Mouse (Mus musculus): Measurements from ENCODE around the gene Eva1a. TPM values are rescaled to one million over a fixed set of nuclear protein-coding genes. Genes with fewer than 3 reads are reported as not detected.

Eva1a gene
- 34.3 and 39.2 TPM in 2 replicates for polyA plus RNA-seq (2012; rRNA removed)

- WGBS: 8% methylated on average over 11 of the region's 11 CpGs
- peak within 1 kb of the TSS; percentile 83 for H3K4me3 ChIP-seq (ENCODE audit: insufficient read depth, low read depth, low read length)
- peak within 1 kb of the TSS; percentile 98 for H3K27ac ChIP-seq (ENCODE audit: insufficient read depth, low read depth, low read length)
- no peaks in the 10 kb centered on the region for H3K27me3 ChIP-seq (replicated peaks; ENCODE audit: control insufficient read depth, insufficient read depth, low read length)
- no peak for TF ChIP-seq POLR2A (IDR thresholded peaks at IDR 0.05; ENCODE audit: low read depth, low read length)
- no peak for TF ChIP-seq CTCF (conservative IDR thresholded peaks at IDR 0.05; ENCODE audit: insufficient read depth, insufficient read length, low read depth, low read length)
- no peaks in the 10 kb centered on the region for H3K36me3 ChIP-seq (ENCODE audit: control insufficient read depth, insufficient read depth, low read length)
- DNase-seq: peak; percentile 43
- H3K4me1 ChIP-seq (ENCODE audit: control insufficient read depth, insufficient read depth, low read length): peaks cover 12% of the 10 kb centered on the region; the same call in 1 of the 2 replicates
Observed at GRCm38 (mm10) chr6:82040834-82041487, at the start of gene Eva1a. Gene Eva1a (plus strand): TSS chr6:82041043.

- no peak overlapping the region for H3K4me3 ChIP-seq (ENCODE audit: insufficient read depth, low read depth, low read length)
- WGBS: 21% methylated on average over 1 of the region's 1 CpGs
- H3K4me1 ChIP-seq (ENCODE audit: control insufficient read depth, insufficient read depth, low read length): no peaks in the 10 kb centered on the region; the same call in 1 of the 2 replicates
- H3K27me3 ChIP-seq (replicated peaks; ENCODE audit: control insufficient read depth, insufficient read depth, low read length): no peaks in the 10 kb centered on the region
- TF ChIP-seq CTCF (conservative IDR thresholded peaks at IDR 0.05; ENCODE audit: insufficient read depth, insufficient read length, low read depth, low read length) (no peak), POLR2A (IDR thresholded peaks at IDR 0.05; ENCODE audit: low read depth, low read length) (no peak)
- peak; percentile 88 for DNase-seq
- no peak overlapping the region for H3K27ac ChIP-seq (ENCODE audit: insufficient read depth, low read depth, low read length)
- H3K36me3 ChIP-seq (ENCODE audit: control insufficient read depth, insufficient read depth, low read length): no peaks in the 10 kb centered on the region
Observed at GRCm38 (mm10) chr6:82012392-82012791, 28.5 kb upstream of the Eva1a start.

GRCm38 (mm10) chr6:82021074-82021473, 19.8 kb upstream of the Eva1a start:
- Histone ChIP-seq H3K4me3 (ENCODE audit: insufficient read depth, low read depth, low read length) (no peak overlapping the region), H3K27ac (ENCODE audit: insufficient read depth, low read depth, low read length) (peak overlapping the region; percentile 77), H3K36me3 (ENCODE audit: control insufficient read depth, insufficient read depth, low read length) (no peaks in the 10 kb centered on the region), H3K27me3 (replicated peaks; ENCODE audit: control insufficient read depth, insufficient read depth, low read length) (no peaks in the 10 kb centered on the region), H3K4me1 (ENCODE audit: control insufficient read depth, insufficient read depth, low read length) (peaks cover 5% of the 10 kb centered on the region)
- WGBS: 47% methylated on average over 5 of the region's 5 CpGs
- TF ChIP-seq POLR2A (IDR thresholded peaks at IDR 0.05; ENCODE audit: low read depth, low read length) (no peak), CTCF (conservative IDR thresholded peaks at IDR 0.05; ENCODE audit: insufficient read depth, insufficient read length, low read depth, low read length) (no peak)
- DNase-seq: peak; percentile 78

GRCm38 (mm10) chr6:82021494-82021893, 19.3 kb upstream of the Eva1a start:
- H3K4me3 ChIP-seq (ENCODE audit: insufficient read depth, low read depth, low read length): no peak overlapping the region
- H3K27ac ChIP-seq (ENCODE audit: insufficient read depth, low read depth, low read length): peak overlapping the region; percentile 77
- H3K27me3 ChIP-seq (replicated peaks; ENCODE audit: control insufficient read depth, insufficient read depth, low read length): no peaks in the 10 kb centered on the region
- no peaks in the 10 kb centered on the region for H3K36me3 ChIP-seq (ENCODE audit: control insufficient read depth, insufficient read depth, low read length)
- WGBS: 50% methylated on average over 5 of the region's 5 CpGs
- DNase-seq: peak; percentile 43
- TF ChIP-seq CTCF (conservative IDR thresholded peaks at IDR 0.05; ENCODE audit: insufficient read depth, insufficient read length, low read depth, low read length) (no peak), POLR2A (IDR thresholded peaks at IDR 0.05; ENCODE audit: low read depth, low read length) (no peak)
- H3K4me1 ChIP-seq (ENCODE audit: control insufficient read depth, insufficient read depth, low read length): peaks cover 5% of the 10 kb centered on the region

GRCm38 (mm10) chr6:82029611-82030510, 11.0 kb upstream of the Eva1a start:
- Histone ChIP-seq H3K27me3 (replicated peaks; ENCODE audit: control insufficient read depth, insufficient read depth, low read length) (no peaks in the 10 kb centered on the region), H3K27ac (ENCODE audit: insufficient read depth, low read depth, low read length) (peak overlapping the region; percentile 98), H3K4me3 (ENCODE audit: insufficient read depth, low read depth, low read length) (no peak overlapping the region), H3K4me1 (ENCODE audit: control insufficient read depth, insufficient read depth, low read length) (peaks cover 25% of the 10 kb centered on the region), H3K36me3 (ENCODE audit: control insufficient read depth, insufficient read depth, low read length) (no peaks in the 10 kb centered on the region)
- WGBS: 26% methylated on average over 19 of the region's 19 CpGs
- TF ChIP-seq POLR2A (IDR thresholded peaks at IDR 0.05; ENCODE audit: low read depth, low read length): no peak
- TF ChIP-seq CTCF (conservative IDR thresholded peaks at IDR 0.05; ENCODE audit: insufficient read depth, insufficient read length, low read depth, low read length): no peak
- DNase-seq: peak; percentile 97

- H3K27me3 ChIP-seq (replicated peaks; ENCODE audit: control insufficient read depth, insufficient read depth, low read length): no peaks in the 10 kb centered on the region
- H3K4me1 ChIP-seq (ENCODE audit: control insufficient read depth, insufficient read depth, low read length): peaks cover 25% of the 10 kb centered on the region
- H3K4me3 ChIP-seq (ENCODE audit: insufficient read depth, low read depth, low read length): no peak overlapping the region
- TF ChIP-seq POLR2A (IDR thresholded peaks at IDR 0.05; ENCODE audit: low read depth, low read length): no peak
- no peak for TF ChIP-seq CTCF (conservative IDR thresholded peaks at IDR 0.05; ENCODE audit: insufficient read depth, insufficient read length, low read depth, low read length)
- 50% methylated on average over 8 of the region's 8 CpGs for WGBS
- H3K36me3 ChIP-seq (ENCODE audit: control insufficient read depth, insufficient read depth, low read length): no peaks in the 10 kb centered on the region
- peak; percentile 40 for DNase-seq
- H3K27ac ChIP-seq (ENCODE audit: insufficient read depth, low read depth, low read length): peak overlapping the region; percentile 97
Observed at GRCm38 (mm10) chr6:82030511-82030884, 10.3 kb upstream of the Eva1a start.

DNA sequence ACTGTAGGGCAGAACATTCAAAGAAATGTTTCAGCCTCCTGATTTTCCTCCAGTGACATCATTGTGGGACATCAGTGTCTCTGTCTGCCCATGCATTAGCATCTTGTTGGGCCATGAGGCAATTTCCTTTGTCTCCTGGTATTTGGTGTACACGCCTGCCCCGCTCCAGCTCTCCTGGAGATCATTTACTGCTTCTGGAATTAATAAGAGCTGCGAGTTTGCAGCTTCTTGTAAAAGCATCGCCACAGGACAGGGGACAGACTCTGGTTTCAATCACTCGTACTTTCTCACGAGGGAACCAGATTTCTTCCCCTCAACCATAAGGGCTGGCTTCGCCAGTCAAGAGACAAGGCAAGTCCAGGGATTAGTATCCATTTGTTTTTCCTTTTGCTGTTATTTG, 3.6 kb upstream of the Eva1a start:
- no peak overlapping the region for H3K27ac ChIP-seq (ENCODE audit: insufficient read depth, low read depth, low read length)
- no peak for DNase-seq
- no peaks in the 10 kb centered on the region for H3K27me3 ChIP-seq (replicated peaks; ENCODE audit: control insufficient read depth, insufficient read depth, low read length)
- H3K4me1 ChIP-seq (ENCODE audit: control insufficient read depth, insufficient read depth, low read length): peaks cover 5% of the 10 kb centered on the region; the same call in 1 of the 2 replicates
- H3K36me3 ChIP-seq (ENCODE audit: control insufficient read depth, insufficient read depth, low read length): no peaks in the 10 kb centered on the region
- no peak overlapping the region for H3K4me3 ChIP-seq (ENCODE audit: insufficient read depth, low read depth, low read length)
- 64% methylated on average over 7 of the region's 7 CpGs for WGBS
- TF ChIP-seq POLR2A (IDR thresholded peaks at IDR 0.05; ENCODE audit: low read depth, low read length) (no peak), CTCF (conservative IDR thresholded peaks at IDR 0.05; ENCODE audit: insufficient read depth, insufficient read length, low read depth, low read length) (no peak)
